Mouse (Mus musculus) gastrocnemius, postnatal 25 days (tissue): ENCODE results near the gene Cit. TPM values are rescaled to one million over a fixed set of nuclear protein-coding genes. Genes with fewer than 3 reads are reported as not detected.
A peak's percentile ranks its signal among the peaks of the same experiment; 100 is the strongest.
"Not testable (repeated sequence)": the region's sequence is repeated elsewhere in the genome, so short reads cannot be mapped to it uniquely, and the experiment has no call there.

Source experiments
- DNase-seq: peaks from one replicate; pipeline ENCODE4 v3.0.0; 2022
- long read RNA-seq, 2 experiments: library from polyadenylated mRNA; stranded (forward); transcript quantifications; one replicate each; pipeline ENCODE4 v2.0.0; 2021
- total RNA-seq, 2 experiments: library from RNA; stranded (reverse); gene quantifications; 1 replicate in 1 of 2; 2 replicates in 1 of 2; pipeline ENCODE4 v1.2.3; 2021

The Cit gene
- 1 to 10 TPM; 1.4 to 1.8 TPM for total RNA-seq
- long read RNA-seq, experiment 1, partial matches to known transcripts: 1 of 1 reads
- long read RNA-seq, experiment 1, other reads (novel, unspliced or antisense): 0 of 1 reads
- long read RNA-seq, experiment 2: 0 reads

GRCm38 (mm10) chr5:115844766-115845634 is at the start of gene Cit:
TSS of gene Cit (plus strand) at chr5:115845278.
- DNase-seq: peak; percentile 84

- DNase-seq: no peak
Measured at GRCm38 (mm10) chr5:115799016-115799894, 45.8 kb upstream of the Cit start.

- no peak for DNase-seq
Measured at GRCm38 (mm10) chr5:115799895-115800232, 45.2 kb upstream of the Cit start.

GRCm38 (mm10) chr5:115812262-115812661 is 32.8 kb upstream of the Cit start:
- DNase-seq: no peak

- no peak for DNase-seq
Measured at GRCm38 (mm10) chr5:115817022-115817421, 28.1 kb upstream of the Cit start.

DNA sequence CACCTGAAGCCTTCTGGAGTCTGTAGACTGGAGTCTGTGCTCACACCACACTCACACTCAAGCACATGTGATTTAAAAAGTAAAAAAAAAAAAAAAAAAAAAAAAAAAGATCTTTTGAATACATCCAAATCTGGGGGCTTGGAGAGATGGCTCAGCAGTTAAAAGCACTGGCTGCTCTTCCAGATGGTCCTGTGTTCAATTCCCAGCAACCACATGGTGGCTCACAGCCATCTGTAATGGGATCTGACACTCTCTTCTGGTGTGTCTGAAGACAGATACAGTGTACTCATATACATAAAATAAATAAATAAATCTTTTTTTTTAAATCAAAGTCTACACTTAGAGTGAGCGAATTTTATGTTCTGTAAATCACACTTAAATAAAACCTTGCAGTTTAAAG is 27.4 kb upstream of the Cit start:
- DNase-seq: not testable (repeated sequence)

DNA sequence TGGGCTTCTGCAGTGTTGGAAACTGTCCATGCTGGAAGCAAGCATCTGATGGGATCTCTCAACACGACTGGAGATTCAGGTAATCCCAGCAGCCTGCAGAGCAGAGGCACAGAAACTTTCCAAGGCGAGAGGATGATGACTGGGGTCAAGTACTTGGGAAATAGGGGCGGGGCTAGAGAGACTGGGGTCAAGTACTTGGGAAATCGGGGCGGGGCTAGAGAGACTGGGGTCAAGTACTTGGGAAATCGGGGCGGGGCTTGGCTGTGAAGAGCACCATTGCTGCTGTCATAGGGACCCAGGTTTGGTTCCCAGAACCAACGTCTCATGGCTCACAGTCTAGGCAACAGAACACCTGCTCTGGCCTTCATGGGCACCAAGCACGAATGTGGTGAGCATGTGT is 25.1 kb upstream of the Cit start:
- DNase-seq: no peak

DNA sequence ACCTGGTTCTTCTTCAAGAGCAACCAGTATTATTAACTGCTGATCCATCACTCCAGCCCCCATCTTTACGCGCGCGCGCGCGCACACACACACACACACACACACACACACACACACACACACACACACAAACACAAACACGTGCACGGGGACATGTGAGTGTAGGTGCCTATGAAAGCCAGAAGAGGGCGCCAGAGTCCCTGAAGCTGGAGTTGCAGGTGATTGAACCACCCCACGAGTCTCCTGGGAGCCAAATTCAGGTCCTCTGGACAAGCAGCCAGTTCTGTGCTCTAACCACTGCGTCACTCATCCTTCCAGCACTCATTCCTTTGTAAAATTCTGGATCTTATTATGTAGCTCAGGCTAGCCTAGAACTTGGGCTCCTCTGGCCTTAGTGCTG is 23.9 kb upstream of the Cit start:
- no peak for DNase-seq

DNA sequence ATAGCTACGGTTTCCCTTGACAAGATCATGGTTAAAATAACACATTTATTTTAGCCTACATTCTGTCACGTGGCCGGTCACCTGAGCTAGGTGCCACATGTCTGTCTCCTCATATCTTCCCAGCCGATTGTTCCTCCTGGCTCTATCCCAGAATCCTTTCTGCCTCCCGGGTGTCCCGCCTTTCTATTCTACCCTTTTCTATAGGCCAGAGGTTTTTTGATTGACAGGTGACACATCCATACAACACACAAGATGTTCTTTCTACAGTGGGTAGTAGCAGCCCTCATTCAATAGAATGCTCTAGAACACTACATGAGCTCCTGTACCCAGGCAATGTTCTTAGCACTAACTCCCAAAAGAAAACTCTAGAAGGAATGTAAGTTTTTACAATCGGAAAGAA is 23.2 kb upstream of the Cit start:
- no peak for DNase-seq

DNA sequence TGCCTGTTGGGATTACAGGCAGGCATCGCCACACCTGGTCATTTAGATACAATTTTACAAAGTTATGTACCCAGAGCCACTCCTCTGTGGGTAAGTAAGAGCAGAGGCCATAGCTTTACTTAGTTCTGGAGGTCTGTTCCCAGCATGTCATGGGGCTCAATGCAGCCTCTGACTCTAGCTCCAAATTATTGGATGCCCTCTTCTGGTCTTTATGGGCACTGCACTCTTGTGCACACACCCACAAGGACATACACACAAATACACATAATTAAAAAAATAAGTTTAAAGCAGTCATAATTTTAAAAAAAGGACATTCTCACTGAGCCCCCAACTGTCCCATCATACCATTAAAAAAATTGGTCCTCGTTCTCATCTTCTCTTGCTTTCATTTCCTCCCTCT is 12.3 kb upstream of the Cit start:
- no peak for DNase-seq

- not testable (repeated sequence) for DNase-seq
Measured at GRCm38 (mm10) chr5:115833806-115834205, 11.3 kb upstream of the Cit start.

GRCm38 (mm10) chr5:115835291-115835690 is 9.8 kb upstream of the Cit start:
- DNase-seq: no peak

DNA sequence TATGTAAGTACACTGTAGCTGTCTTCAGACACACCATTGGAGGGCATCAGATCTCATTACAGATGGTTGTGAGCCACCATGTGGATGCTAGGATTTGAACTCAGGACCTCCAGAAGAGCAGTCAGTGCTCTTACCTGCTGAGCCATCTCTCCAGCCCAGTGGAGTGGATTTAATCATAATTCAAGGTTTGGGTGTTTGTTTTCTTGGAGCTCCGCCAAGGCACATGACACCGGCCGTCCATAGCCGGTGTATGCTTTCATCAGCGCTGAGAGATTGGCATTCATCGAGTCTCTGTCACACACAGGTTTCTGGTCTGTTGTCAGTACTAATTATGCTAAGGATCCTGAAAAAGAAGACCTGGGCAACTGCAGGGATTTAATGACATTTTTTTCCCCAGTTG is 7.0 kb upstream of the Cit start:
- DNase-seq: no peak

DNA sequence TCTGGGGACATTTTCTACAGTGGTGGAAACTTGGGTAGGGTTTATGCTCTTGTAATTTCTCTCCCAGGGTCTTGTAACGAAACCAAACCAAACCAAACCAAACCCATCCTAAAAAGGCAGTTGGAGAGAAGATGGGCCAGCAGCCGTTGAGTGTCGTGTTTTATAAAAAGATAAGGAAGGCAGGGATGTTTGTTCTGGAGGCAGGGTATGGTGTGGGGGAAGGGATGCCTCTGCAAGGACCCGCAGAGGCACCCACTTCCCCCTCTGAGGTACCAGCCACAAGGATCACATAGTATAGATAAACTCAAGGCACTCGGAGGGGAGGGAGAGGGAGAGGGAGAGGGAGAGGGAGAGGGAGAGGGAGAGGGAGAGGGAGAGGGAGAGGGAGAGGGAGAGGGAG is 4.6 kb upstream of the Cit start:
- DNase-seq: no peak

- DNase-seq: no peak
Measured at GRCm38 (mm10) chr5:115840946-115841775, 3.9 kb upstream of the Cit start.

GRCm38 (mm10) chr5:115844368-115844765 is 711 bp upstream of the Cit start:
- DNase-seq: no peak

- DNase-seq: no peak
Measured at GRCm38 (mm10) chr5:115845635-115846174, 627 bp downstream of the Cit start.

DNA sequence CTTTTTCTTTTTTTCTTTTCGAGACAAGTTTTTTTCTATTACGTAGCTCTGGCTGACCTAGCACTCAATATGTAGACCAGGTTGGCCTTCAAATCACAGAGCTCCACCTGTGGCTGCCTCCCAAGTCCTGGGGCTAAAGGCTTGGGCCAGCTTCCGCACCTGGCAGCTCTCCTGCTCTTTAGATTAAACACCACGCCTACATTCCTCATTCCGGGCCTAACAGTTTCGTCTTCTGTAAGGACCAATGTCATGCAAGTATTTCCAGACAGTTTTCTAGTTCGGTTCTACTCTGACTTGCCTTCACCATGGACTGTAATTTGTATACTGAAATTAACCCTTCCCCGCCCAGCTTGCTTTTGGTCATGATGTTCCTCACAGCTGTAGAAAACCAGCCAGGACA is 2.1 kb downstream of the Cit start:
- DNase-seq: no peak

GRCm38 (mm10) chr5:115848463-115848862 is 3.4 kb downstream of the Cit start:
- DNase-seq: peak; percentile 20

GRCm38 (mm10) chr5:115849263-115849829 is 4.3 kb downstream of the Cit start:
- no peak for DNase-seq

DNA sequence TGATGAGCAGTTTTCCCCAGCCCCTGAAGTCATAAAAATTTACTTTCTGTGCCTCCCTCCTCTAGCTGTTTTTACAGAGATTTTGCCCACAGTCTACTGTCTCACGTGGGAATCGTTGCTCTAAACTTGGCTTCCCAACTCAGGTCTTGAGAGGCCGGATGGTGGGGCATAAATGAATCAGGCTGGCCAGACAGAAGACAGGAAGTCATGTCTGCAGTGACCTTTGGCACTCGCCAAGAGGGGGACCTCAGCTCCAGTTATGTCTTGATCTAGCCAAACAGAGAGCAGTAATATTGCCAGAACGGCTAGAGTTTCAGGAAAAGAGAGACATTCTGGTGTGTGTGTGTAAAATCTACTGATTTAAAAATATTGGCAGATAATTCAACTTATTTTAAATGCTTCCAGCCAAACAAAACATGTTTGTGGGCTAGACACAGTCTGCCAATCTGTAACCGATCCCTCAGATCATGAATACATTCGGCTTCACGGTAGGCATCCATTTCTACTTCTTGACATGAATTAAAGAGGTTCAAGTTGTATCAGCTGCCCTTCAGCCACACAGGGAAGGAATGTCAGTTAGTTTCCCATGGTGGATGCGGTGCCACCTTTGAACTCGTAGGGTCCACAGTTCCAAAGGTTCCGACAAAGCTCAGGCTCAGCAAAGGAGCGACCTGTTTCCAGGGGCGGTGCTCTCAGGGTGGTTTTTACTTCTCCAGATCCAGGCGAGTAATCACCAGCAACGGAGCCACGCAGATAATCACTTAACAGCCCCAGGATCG is 5.4 kb downstream of the Cit start:
- no peak for DNase-seq
